Mouse (Mus musculus) fibroblast of lung, adult 2 months (primary cell): ENCODE data around the gene Znhit6.

Source experiments
- DNase-seq: peaks from one replicate; pipeline ENCODE4 v3.0.0-alpha.2; 2011; ENCODE audit warnings: low read depth

Znhit6 gene

GRCm38 (mm10) chr3:145605437-145606123, 29.6 kb downstream of the Znhit6 start:
- no peak for DNase-seq

- no peak for DNase-seq
These were observed 32.3 kb downstream of the Znhit6 start for GRCm38 (mm10) chr3:145608320-145608719.

- DNase-seq, result no peak
These were observed 36.7 kb downstream of the Znhit6 start for GRCm38 (mm10) chr3:145612662-145613061.

- DNase-seq, result no peak
These were observed 37.2 kb downstream of the Znhit6 start for GRCm38 (mm10) chr3:145613234-145613633.

GRCm38 (mm10) chr3:145614362-145615115, 38.5 kb downstream of the Znhit6 start:
- DNase-seq, result peak; percentile 65

GRCm38 (mm10) chr3:145618299-145618698, 42.3 kb downstream of the Znhit6 start:
- DNase-seq, result no peak

- no peak for DNase-seq
These were observed 43.8 kb downstream of the Znhit6 start for GRCm38 (mm10) chr3:145619621-145620365.

- DNase-seq, result no peak
These were observed 45.2 kb downstream of the Znhit6 start for GRCm38 (mm10) chr3:145621209-145621608.

- no peak for DNase-seq
These were observed 47.0 kb downstream of the Znhit6 start for GRCm38 (mm10) chr3:145623047-145623446.

GRCm38 (mm10) chr3:145624786-145625185, 48.8 kb downstream of the Znhit6 start:
- no peak for DNase-seq

- no peak for DNase-seq
These were observed 49.5 kb downstream of the Znhit6 start for GRCm38 (mm10) chr3:145625546-145625945.

GRCm38 (mm10) chr3:145626063-145626462, 50.1 kb downstream of the Znhit6 start:
- no peak for DNase-seq

- no peak for DNase-seq
These were observed 51.8 kb downstream of the Znhit6 start for GRCm38 (mm10) chr3:145627830-145628229.

GRCm38 (mm10) chr3:145628643-145629042, 52.6 kb downstream of the Znhit6 start:
- no peak for DNase-seq

- no peak for DNase-seq
These were observed 56.9 kb downstream of the Znhit6 start for GRCm38 (mm10) chr3:145632888-145633287.

GRCm38 (mm10) chr3:145634002-145634710, 58.2 kb downstream of the Znhit6 start:
- no peak for DNase-seq

- no peak for DNase-seq
These were observed 64.2 kb downstream of the Znhit6 start for GRCm38 (mm10) chr3:145640170-145640569.

- DNase-seq, result no peak
These were observed 64.6 kb downstream of the Znhit6 start for GRCm38 (mm10) chr3:145640583-145640982.

- DNase-seq, result no peak
These were observed 65.2 kb downstream of the Znhit6 start for GRCm38 (mm10) chr3:145641036-145641685.

- no peak for DNase-seq
These were observed 65.9 kb downstream of the Znhit6 start for GRCm38 (mm10) chr3:145641878-145642277.

GRCm38 (mm10) chr3:145642861-145643260, 66.9 kb downstream of the Znhit6 start:
- no peak for DNase-seq

GRCm38 (mm10) chr3:145645463-145645862, 69.5 kb downstream of the Znhit6 start:
- DNase-seq, result no peak
